Comparison of ENCODE assay signal across 24 mouse cellular contexts in the genomic region with DNA sequence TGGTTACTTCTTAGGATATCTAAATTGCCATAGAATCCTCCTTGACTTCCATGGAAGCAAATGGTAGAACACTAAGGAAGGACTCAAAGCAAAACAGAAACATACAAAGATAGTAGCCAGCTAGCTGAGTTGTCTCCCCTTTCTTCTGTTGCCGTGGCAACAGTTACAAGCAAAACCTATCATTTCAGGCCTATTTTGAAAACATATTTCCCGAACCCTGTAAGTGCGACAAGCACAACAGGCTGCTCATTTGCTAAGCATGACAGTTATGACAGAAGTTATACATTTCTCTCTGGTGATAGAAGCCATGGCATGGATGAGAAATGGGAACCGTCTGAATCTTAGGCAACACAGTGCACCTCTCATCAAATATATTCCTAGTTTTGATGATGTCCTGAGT.
"Had no signal": no experiment of that assay in that cellular context is flagged by ENCODE, and none has a peak within 500 bp of the region (broad histone marks: within the 10 kb centered on the region; RNA-seq: fewer than 3 reads in every experiment).

No protein-coding gene starts in this region.

- H3K4me1 ChIP-seq: kidney, embryonic 15.5 days; limb, embryonic 12.5 days; limb, embryonic 15.5 days; neural tube, embryonic 12.5 days; neural tube, embryonic 15.5 days had no signal

- H3K27me3 ChIP-seq: kidney, embryonic 15.5 days; limb, embryonic 12.5 days; limb, embryonic 15.5 days; neural tube, embryonic 12.5 days; neural tube, embryonic 15.5 days had no signal

- H3K4me3 ChIP-seq: kidney, embryonic 15.5 days; left cerebral cortex, adult 2 months; limb, embryonic 12.5 days; limb, embryonic 15.5 days; neural tube, embryonic 12.5 days; neural tube, embryonic 15.5 days had no signal

- H3K9ac ChIP-seq: kidney, embryonic 15.5 days; limb, embryonic 12.5 days; limb, embryonic 15.5 days; liver, embryonic 14.5 days; liver, postnatal 0 days; lung, embryonic 14.5 days; neural tube, embryonic 12.5 days; neural tube, embryonic 15.5 days had no signal

- H3K27ac ChIP-seq: kidney, embryonic 15.5 days; left cerebral cortex, adult 2 months; limb, embryonic 12.5 days; limb, embryonic 15.5 days; liver, embryonic 14.5 days; macrophage; neural tube, embryonic 12.5 days; neural tube, embryonic 15.5 days; stomach, postnatal 0 days had no signal

- H3K9me3 ChIP-seq: kidney, embryonic 15.5 days; limb, embryonic 12.5 days; limb, embryonic 15.5 days; neural tube, embryonic 12.5 days; neural tube, embryonic 15.5 days had no signal

- H3K36me3 ChIP-seq: kidney, embryonic 15.5 days; limb, embryonic 12.5 days; limb, embryonic 15.5 days; neural tube, embryonic 12.5 days; neural tube, embryonic 15.5 days had no signal

- ATAC-seq: liver, postnatal 0 days; lung, postnatal 0 days had no signal

- DNase-seq: kidney, adult 8-10 months; kidney, postnatal 10 days; kidney, postnatal 36 days; layer of hippocampus, postnatal 36 days; left cerebral cortex, postnatal 4 days; liver, postnatal 0 days; lung, embryonic 14.5 days; right cerebral cortex, adult 18-20 months; right cerebral cortex, postnatal 14 days; right cerebral cortex, postnatal 4 days; thymus, adult 2 months; thymus, postnatal 14 days; thymus, postnatal 4 days had no signal

- H3K4me2 ChIP-seq: kidney, embryonic 15.5 days; limb, embryonic 12.5 days; limb, embryonic 15.5 days; liver, embryonic 11.5 days; lung, embryonic 14.5 days; neural tube, embryonic 12.5 days; neural tube, embryonic 15.5 days had no signal
